Mouse (Mus musculus) brain, embryonic 18.5 days (tissue): ENCODE results near the gene Phospho1.

Experiments used
- DNase-seq: peaks from one replicate; pipeline ENCODE4 v3.0.0-alpha.2; 2012; ENCODE audit warnings: low read depth, low spot score

Phospho1 gene

GRCm38 (mm10) chr11:95834143-95834667 lies 9.9 kb downstream of the Phospho1 start:
- DNase-seq = no peak

GRCm38 (mm10) chr11:95834742-95835710 lies 10.7 kb downstream of the Phospho1 start:
- no peak for DNase-seq

- no peak for DNase-seq
Measured at GRCm38 (mm10) chr11:95835832-95836231, 11.5 kb downstream of the Phospho1 start.

- no peak for DNase-seq
Measured at GRCm38 (mm10) chr11:95836433-95836832, 12.1 kb downstream of the Phospho1 start.

GRCm38 (mm10) chr11:95837059-95837458 lies 12.8 kb downstream of the Phospho1 start, which contains the start of gene Gngt2:
TSS of gene Gngt2 (plus strand) at chr11:95837216.
- DNase-seq = no peak

GRCm38 (mm10) chr11:95838598-95838997 lies 14.3 kb downstream of the Phospho1 start:
- no peak for DNase-seq

- DNase-seq = no peak
Measured at GRCm38 (mm10) chr11:95838999-95839868, 14.9 kb downstream of the Phospho1 start.

GRCm38 (mm10) chr11:95840694-95841497 lies 16.6 kb downstream of the Phospho1 start:
- DNase-seq = no peak

- DNase-seq = no peak
Measured at GRCm38 (mm10) chr11:95841498-95841830, 17.2 kb downstream of the Phospho1 start.

- no peak for DNase-seq
Measured at GRCm38 (mm10) chr11:95842074-95842681, 17.9 kb downstream of the Phospho1 start, which contains the start of gene Abi3. TSS of gene Abi3 (minus strand) at chr11:95842476.

- DNase-seq = no peak
Measured at GRCm38 (mm10) chr11:95842953-95843352, 18.7 kb downstream of the Phospho1 start.

- DNase-seq = no peak
Measured at GRCm38 (mm10) chr11:95843421-95843950, 19.2 kb downstream of the Phospho1 start.

- no peak for DNase-seq
Measured at GRCm38 (mm10) chr11:95844935-95845334, 20.6 kb downstream of the Phospho1 start.

- no peak for DNase-seq
Measured at GRCm38 (mm10) chr11:95850898-95851297, 26.6 kb downstream of the Phospho1 start.

GRCm38 (mm10) chr11:95853684-95854083 lies 29.4 kb downstream of the Phospho1 start:
- DNase-seq = no peak

- DNase-seq = no peak
Measured at GRCm38 (mm10) chr11:95857306-95857705, 33.0 kb downstream of the Phospho1 start.

GRCm38 (mm10) chr11:95857716-95858527 lies 33.6 kb downstream of the Phospho1 start:
- no peak for DNase-seq

GRCm38 (mm10) chr11:95858528-95859467 lies 34.5 kb downstream of the Phospho1 start:
- peak; percentile 97 for DNase-seq
